Mouse (Mus musculus): Measurements from ENCODE around the gene Cacng4. TPM values are rescaled to one million over a fixed set of nuclear protein-coding genes. Genes with fewer than 3 reads are reported as not detected.

The Cacng4 gene
- total RNA-seq, 2 experiments from 2014 or later, result 73.0 to 74.9 TPM

Other genes starting within 250 kb of the Cacng4 start
- gene Helz, start 246.6 kb downstream of the Cacng4 start, total RNA-seq (2021), result 10 to 100 TPM; 34.1 to 37.9 TPM
- under 1 TPM in 1 of 2 experiments, not detected in 1; 0.27 TPM for gene Cacng1, start 78.0 kb downstream of the Cacng4 start, total RNA-seq (2021)
- 10 to 100 TPM; 18.6 to 21.1 TPM for gene Cacng5, start 120.5 kb upstream of the Cacng4 start, total RNA-seq (2021)